Mouse (Mus musculus) heart, postnatal 0 days (tissue): Measurements from ENCODE around the gene Zbtb2. TPM values are rescaled to one million over a fixed set of nuclear protein-coding genes. Genes with fewer than 3 reads are reported as not detected.

Experiments used
- ATAC-seq: fragments of 200-750 bp; cut with Nextera tagmentation; 2 replicates; pipeline ENCODE4 v1.8.0; 2017; ENCODE audit warnings: low read depth, moderate number of reproducible peaks, moderate library complexity; ENCODE audit not compliant: insufficient read depth
- DNase-seq: peaks from one replicate; pipeline ENCODE4 v3.0.0-alpha.2; 2016; ENCODE audit warnings: low spot score
- H3K27ac ChIP-seq: fragments of 300-500 bp; sonication (generic); 2 replicates; pipeline ENCODE4 v1.5.1; 2014; ENCODE audit warnings: low read depth, mild to moderate bottlenecking
- H3K27me3 ChIP-seq: fragments of 300-500 bp; sonication (generic); 2 replicates; pipeline ENCODE4 v1.6.1; 2014; ENCODE audit warnings: low read length, mixed read lengths; ENCODE audit not compliant: control insufficient read depth, insufficient read depth
- H3K36me3 ChIP-seq: fragments of 300-500 bp; sonication (generic); replicated peaks from 2 replicates; pipeline ENCODE4 v1.6.1; 2014; ENCODE audit warnings: low read length, mixed read lengths; ENCODE audit not compliant: control insufficient read depth, insufficient read depth
- H3K4me1 ChIP-seq: fragments of 300-500 bp; sonication (generic); 2 replicates; pipeline ENCODE4 v1.6.1; 2014; ENCODE audit warnings: antibody characterized with exemption; ENCODE audit not compliant: control insufficient read depth, insufficient read depth
- H3K4me2 ChIP-seq: fragments of 300-500 bp; sonication (generic); 2 replicates; pipeline ENCODE4 v1.6.1; 2014; ENCODE audit warnings: low read depth, mild to moderate bottlenecking, low read length, moderate library complexity
- H3K4me3 ChIP-seq: fragments of 300-500 bp; sonication (generic); 2 replicates; pipeline ENCODE4 v1.5.1; 2014; ENCODE audit warnings: low read depth, low read length
- H3K9ac ChIP-seq: fragments of 300-500 bp; sonication (generic); replicated peaks from 2 replicates; pipeline ENCODE4 v1.6.1; 2014; ENCODE audit warnings: low read depth, low read length, mixed read lengths
- H3K9me3 ChIP-seq: fragments of 300-500 bp; sonication (generic); replicated peaks from 2 replicates; pipeline ENCODE4 v1.6.1; 2016; ENCODE audit warnings: low read length; ENCODE audit not compliant: control insufficient read depth
- CTCF ChIP-seq: IDR thresholded peaks from 2 replicates; pipeline ENCODE4 v1.5.1; 2016; ENCODE audit warnings: antibody characterized with exemption, control low read depth, low read depth
- EP300 ChIP-seq: IDR thresholded peaks from 2 replicates; pipeline ENCODE4 v1.6.1; 2016; ENCODE audit warnings: antibody characterized with exemption, low read depth
- WGBS: fragments of 180-500 bp; shearing (Covaris S2); extraction: QIAGEN DNeasy Blood & Tissue Kit; methylation state at CpG from one replicate; pipeline ENCODE4 v1.1.7; 2014; 5-methylcytosine and 5-hydroxymethylcytosine counted together
- polyA plus RNA-seq: library from polyadenylated mRNA; unstranded; fragments of >200 nt; fragmentation: Nextera tagmentation; extraction: Ambion mirVana; gene quantifications from 2 replicates; pipeline ENCODE4 v1.2.1, GENCODE M21; 2015
- total RNA-seq: library from RNA; depleted of rRNA; stranded (reverse); fragments of >200 nt; gene quantifications from 2 replicates; pipeline ENCODE4 v1.2.3, GENCODE M21; 2014; ENCODE audit warnings: low replicate concordance

The Zbtb2 gene
- total and polyA plus RNA-seq, 2 experiments from 2014 or later: 5.2 to 19.8 TPM

GRCm38 (mm10) chr10:4431746-4432122 is 43.8 kb upstream of the Zbtb2 start:
- Histone ChIP-seq H3K4me1 (peaks cover 21% of the 10 kb centered on the region), H3K9ac (peak overlapping the region; percentile 73), H3K36me3 (peaks cover 16% of the 10 kb centered on the region), H3K9me3 (no peaks in the 10 kb centered on the region), H3K27ac (peak overlapping the region; percentile 73), H3K27me3 (no peaks in the 10 kb centered on the region), H3K4me2 (peak overlapping the region; percentile 83), H3K4me3 (peak overlapping the region; percentile 78)
- ATAC-seq (no peak), DNase-seq (no peak)
- 8% methylated on average over 5 of the region's 5 CpGs for WGBS
- TF ChIP-seq CTCF (no peak), EP300 (no peak)

- Histone ChIP-seq H3K27me3 (no peaks in the 10 kb centered on the region), H3K4me3 (peak overlapping the region; percentile 78), H3K9me3 (no peaks in the 10 kb centered on the region), H3K4me2 (peak overlapping the region; percentile 83), H3K27ac (peak overlapping the region; percentile 73), H3K9ac (peak overlapping the region; percentile 73; the same call in 1 of the 2 replicates), H3K4me1 (peaks cover 21% of the 10 kb centered on the region), H3K36me3 (peaks cover 25% of the 10 kb centered on the region)
- WGBS: 66% methylated on average over 3 of the region's 3 CpGs
- DNase-seq: peak; percentile 47
- TF ChIP-seq CTCF (no peak), EP300 (no peak)
- no peak for ATAC-seq
Observed at GRCm38 (mm10) chr10:4430826-4431225, 42.9 kb upstream of the Zbtb2 start.

- DNase-seq (no peak), ATAC-seq (no peak)
- no peaks in the 10 kb centered on the region for H3K27me3 ChIP-seq
- H3K27ac ChIP-seq: peak overlapping the region; percentile 73; the same call in 1 of the 2 replicates
- TF ChIP-seq CTCF: no peak
- no peak for TF ChIP-seq EP300
- H3K9ac ChIP-seq: no peak overlapping the region
- no peak overlapping the region; the same call in 1 of the 2 replicates for H3K4me3 ChIP-seq
- 84% methylated on average over 8 of the region's 8 CpGs for WGBS
- peak overlapping the region; percentile 83 for H3K4me2 ChIP-seq
- peaks cover 30% of the 10 kb centered on the region for H3K36me3 ChIP-seq
- H3K9me3 ChIP-seq: no peaks in the 10 kb centered on the region
- H3K4me1 ChIP-seq: peaks cover 21% of the 10 kb centered on the region
Observed at GRCm38 (mm10) chr10:4430399-4430798, 42.5 kb upstream of the Zbtb2 start.

- H3K9ac ChIP-seq: no peak overlapping the region
- peaks cover 81% of the 10 kb centered on the region for H3K36me3 ChIP-seq
- no peak overlapping the region for H3K4me2 ChIP-seq
- WGBS: 65% methylated on average over 8 of the region's 8 CpGs
- H3K27me3 ChIP-seq: no peaks in the 10 kb centered on the region
- DNase-seq (no peak), ATAC-seq (no peak)
- peaks cover 6% of the 10 kb centered on the region for H3K4me1 ChIP-seq
- H3K9me3 ChIP-seq: no peaks in the 10 kb centered on the region
- TF ChIP-seq EP300 (no peak), CTCF (peak; percentile 17; the same call in 1 of the 2 replicates)
- no peak overlapping the region for H3K27ac ChIP-seq
- no peak overlapping the region for H3K4me3 ChIP-seq
Observed at GRCm38 (mm10) chr10:4425245-4425644, 37.3 kb upstream of the Zbtb2 start.

GRCm38 (mm10) chr10:4407191-4407590 is 19.3 kb upstream of the Zbtb2 start:
- no peak overlapping the region for H3K4me3 ChIP-seq
- H3K4me1 ChIP-seq: no peaks in the 10 kb centered on the region
- ATAC-seq (no peak), DNase-seq (no peak)
- H3K9me3 ChIP-seq: no peaks in the 10 kb centered on the region
- WGBS: 88% methylated on average over 1 of the region's 1 CpGs
- peaks cover 69% of the 10 kb centered on the region for H3K36me3 ChIP-seq
- H3K27ac ChIP-seq: no peak overlapping the region
- no peak overlapping the region for H3K9ac ChIP-seq
- no peak overlapping the region for H3K4me2 ChIP-seq
- no peaks in the 10 kb centered on the region for H3K27me3 ChIP-seq
- no peak for TF ChIP-seq EP300

- Histone ChIP-seq H3K4me3 (no peak overlapping the region), H3K4me2 (no peak overlapping the region), H3K36me3 (peaks cover 65% of the 10 kb centered on the region), H3K4me1 (no peaks in the 10 kb centered on the region), H3K27ac (peak overlapping the region; percentile 35; the same call in 1 of the 2 replicates), H3K27me3 (no peaks in the 10 kb centered on the region), H3K9ac (no peak overlapping the region), H3K9me3 (no peaks in the 10 kb centered on the region)
- 21% methylated on average over 5 of the region's 5 CpGs for WGBS
- DNase-seq: peak; percentile 32
- no peak for TF ChIP-seq EP300
- no peak for TF ChIP-seq CTCF
- peak; percentile 73 for ATAC-seq
Observed at GRCm38 (mm10) chr10:4405511-4405910, 17.6 kb upstream of the Zbtb2 start.
